Mouse (Mus musculus): ENCODE data around the gene Pnmal1.

The Pnmal1 gene

GRCm38 (mm10) chr7:16955712-16956111, 3.8 kb upstream of the Pnmal1 start:
- H3K9me3 ChIP-seq (ENCODE audit: low read length), result no peaks in the 10 kb centered on the region
- no peak overlapping the region for H3K4me3 ChIP-seq (replicated peaks; ENCODE audit: low read length)
- TF ChIP-seq NANOG (IDR thresholded peaks at IDR 0.05; ENCODE audit: borderline replicate concordance, low read length) (no peak), POU5F1 (IDR thresholded peaks at IDR 0.05; ENCODE audit: borderline replicate concordance, low read length) (no peak), CTCF (conservative IDR thresholded peaks at IDR 0.05; ENCODE audit: low read length) (no peak)
- H3K36me3 ChIP-seq (ENCODE audit: insufficient read depth, low read length), result no peaks in the 10 kb centered on the region
- H3K27me3 ChIP-seq (ENCODE audit: insufficient read depth, low read length), result peaks cover 7% of the 10 kb centered on the region
- H3K4me1 ChIP-seq (replicated peaks; ENCODE audit: low read depth, low read length), result peaks cover 33% of the 10 kb centered on the region

GRCm38 (mm10) chr7:16956410-16957265, 2.8 kb upstream of the Pnmal1 start:
- TF ChIP-seq NANOG (IDR thresholded peaks at IDR 0.05; ENCODE audit: borderline replicate concordance, low read length) (no peak), CTCF (conservative IDR thresholded peaks at IDR 0.05; ENCODE audit: low read length) (no peak), POU5F1 (IDR thresholded peaks at IDR 0.05; ENCODE audit: borderline replicate concordance, low read length) (no peak)
- Histone ChIP-seq H3K27me3 (ENCODE audit: insufficient read depth, low read length) (peaks cover 17% of the 10 kb centered on the region), H3K4me3 (replicated peaks; ENCODE audit: low read length) (no peak overlapping the region), H3K9me3 (ENCODE audit: low read length) (no peaks in the 10 kb centered on the region), H3K4me1 (replicated peaks; ENCODE audit: low read depth, low read length) (peaks cover 28% of the 10 kb centered on the region), H3K36me3 (ENCODE audit: insufficient read depth, low read length) (no peaks in the 10 kb centered on the region)

GRCm38 (mm10) chr7:16961678-16962077, 2.2 kb downstream of the Pnmal1 start:
- Histone ChIP-seq H3K36me3 (ENCODE audit: insufficient read depth, low read length) (no peaks in the 10 kb centered on the region), H3K4me3 (replicated peaks; ENCODE audit: low read length) (no peak overlapping the region), H3K27me3 (ENCODE audit: insufficient read depth, low read length) (peaks cover 21% of the 10 kb centered on the region), H3K4me1 (replicated peaks; ENCODE audit: low read depth, low read length) (peaks cover 24% of the 10 kb centered on the region), H3K9me3 (ENCODE audit: low read length) (no peaks in the 10 kb centered on the region)
- TF ChIP-seq POU5F1 (IDR thresholded peaks at IDR 0.05; ENCODE audit: borderline replicate concordance, low read length) (no peak), NANOG (IDR thresholded peaks at IDR 0.05; ENCODE audit: borderline replicate concordance, low read length) (no peak), CTCF (conservative IDR thresholded peaks at IDR 0.05; ENCODE audit: low read length) (no peak)

GRCm38 (mm10) chr7:16968414-16968813, 8.9 kb downstream of the Pnmal1 start:
- Histone ChIP-seq H3K4me3 (replicated peaks; ENCODE audit: low read length) (no peak overlapping the region), H3K36me3 (ENCODE audit: insufficient read depth, low read length) (no peaks in the 10 kb centered on the region), H3K4me1 (replicated peaks; ENCODE audit: low read depth, low read length) (peaks cover 7% of the 10 kb centered on the region), H3K9me3 (ENCODE audit: low read length) (no peaks in the 10 kb centered on the region), H3K27me3 (ENCODE audit: insufficient read depth, low read length) (no peaks in the 10 kb centered on the region; the same call in 1 of the 2 replicates)
- TF ChIP-seq POU5F1 (IDR thresholded peaks at IDR 0.05; ENCODE audit: borderline replicate concordance, low read length), result no peak
- TF ChIP-seq NANOG (IDR thresholded peaks at IDR 0.05; ENCODE audit: borderline replicate concordance, low read length), result no peak
- no peak for TF ChIP-seq CTCF (conservative IDR thresholded peaks at IDR 0.05; ENCODE audit: low read length)

GRCm38 (mm10) chr7:16971160-16971559, 11.7 kb downstream of the Pnmal1 start:
- Histone ChIP-seq H3K9me3 (ENCODE audit: low read length) (no peaks in the 10 kb centered on the region), H3K4me1 (replicated peaks; ENCODE audit: low read depth, low read length) (peaks cover 4% of the 10 kb centered on the region), H3K27me3 (ENCODE audit: insufficient read depth, low read length) (no peaks in the 10 kb centered on the region), H3K36me3 (ENCODE audit: insufficient read depth, low read length) (no peaks in the 10 kb centered on the region), H3K4me3 (replicated peaks; ENCODE audit: low read length) (no peak overlapping the region)
- TF ChIP-seq NANOG (IDR thresholded peaks at IDR 0.05; ENCODE audit: borderline replicate concordance, low read length), result no peak
- TF ChIP-seq POU5F1 (IDR thresholded peaks at IDR 0.05; ENCODE audit: borderline replicate concordance, low read length), result no peak
- TF ChIP-seq CTCF (conservative IDR thresholded peaks at IDR 0.05; ENCODE audit: low read length), result no peak

GRCm38 (mm10) chr7:16974018-16974417, 14.5 kb downstream of the Pnmal1 start:
- Histone ChIP-seq H3K4me1 (replicated peaks; ENCODE audit: low read depth, low read length) (no peaks in the 10 kb centered on the region), H3K9me3 (ENCODE audit: low read length) (no peaks in the 10 kb centered on the region), H3K27me3 (ENCODE audit: insufficient read depth, low read length) (no peaks in the 10 kb centered on the region), H3K4me3 (replicated peaks; ENCODE audit: low read length) (no peak overlapping the region), H3K36me3 (ENCODE audit: insufficient read depth, low read length) (no peaks in the 10 kb centered on the region)
- no peak for TF ChIP-seq CTCF (conservative IDR thresholded peaks at IDR 0.05; ENCODE audit: low read length)
- TF ChIP-seq NANOG (IDR thresholded peaks at IDR 0.05; ENCODE audit: borderline replicate concordance, low read length), result no peak
- TF ChIP-seq POU5F1 (IDR thresholded peaks at IDR 0.05; ENCODE audit: borderline replicate concordance, low read length), result no peak

GRCm38 (mm10) chr7:16976298-16976697, 16.8 kb downstream of the Pnmal1 start:
- Histone ChIP-seq H3K9me3 (ENCODE audit: low read length) (no peaks in the 10 kb centered on the region), H3K36me3 (ENCODE audit: insufficient read depth, low read length) (no peaks in the 10 kb centered on the region)

GRCm38 (mm10) chr7:16978173-16978572, 18.7 kb downstream of the Pnmal1 start:
- no peak for TF ChIP-seq NANOG (IDR thresholded peaks at IDR 0.05; ENCODE audit: borderline replicate concordance, low read length)
- no peak for TF ChIP-seq POU5F1 (IDR thresholded peaks at IDR 0.05; ENCODE audit: borderline replicate concordance, low read length)
- Histone ChIP-seq H3K4me3 (replicated peaks; ENCODE audit: low read length) (no peak overlapping the region), H3K36me3 (ENCODE audit: insufficient read depth, low read length) (no peaks in the 10 kb centered on the region), H3K9me3 (ENCODE audit: low read length) (no peaks in the 10 kb centered on the region), H3K27me3 (ENCODE audit: insufficient read depth, low read length) (0 out of 2 replicates have a peak, but pooled peaks cover 2% of the 10 kb centered on the region), H3K4me1 (replicated peaks; ENCODE audit: low read depth, low read length) (peaks cover 15% of the 10 kb centered on the region)

More at GRCm38 (mm10) chr7:16976298-16976697, 16.8 kb downstream of the Pnmal1 start:
- H3K27me3 ChIP-seq (ENCODE audit: insufficient read depth, low read length), result 0 out of 2 replicates have a peak, but pooled peaks cover 2% of the 10 kb centered on the region
- no peak overlapping the region for H3K4me3 ChIP-seq (replicated peaks; ENCODE audit: low read length)
- TF ChIP-seq NANOG (IDR thresholded peaks at IDR 0.05; ENCODE audit: borderline replicate concordance, low read length), result no peak
- no peak for TF ChIP-seq POU5F1 (IDR thresholded peaks at IDR 0.05; ENCODE audit: borderline replicate concordance, low read length)
- TF ChIP-seq CTCF (conservative IDR thresholded peaks at IDR 0.05; ENCODE audit: low read length), result no peak
- H3K4me1 ChIP-seq (replicated peaks; ENCODE audit: low read depth, low read length), result peaks cover 9% of the 10 kb centered on the region
